Mouse (Mus musculus): ENCODE results near the gene Dlg2. TPM values are rescaled to one million over a fixed set of nuclear protein-coding genes. Genes with fewer than 3 reads are reported as not detected.

The Dlg2 gene
- total RNA-seq, 4 experiments from 2014 or later, result 216 to 253 (median 244) TPM

- no peak for DNase-seq (ENCODE audit: low spot score in 2 of 2)
These were observed 1417.5 kb downstream of the Dlg2 start for GRCm38 (mm10) chr7:91893991-91894390.

DNA sequence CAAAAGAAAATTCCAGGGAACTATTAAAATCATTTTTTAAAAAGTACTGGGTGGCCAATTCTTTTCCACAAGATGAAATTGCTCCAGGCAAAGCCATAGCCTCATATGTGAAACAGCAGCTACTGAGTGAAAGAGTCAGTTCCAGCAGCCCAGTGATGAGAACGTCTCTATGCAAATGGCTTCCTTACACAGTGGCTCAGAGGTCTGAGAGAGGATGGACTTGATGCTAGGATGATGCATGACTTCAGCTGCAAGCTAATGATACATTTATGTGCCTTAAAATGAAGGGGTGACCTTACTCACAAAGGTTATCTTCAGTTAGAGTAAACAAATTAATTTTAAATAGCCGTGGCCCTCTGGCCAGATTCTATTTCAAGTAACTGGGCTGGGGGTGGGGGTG is 1420.5 kb downstream of the Dlg2 start:
- DNase-seq (ENCODE audit: low spot score in 2 of 2), result no peak

- DNase-seq (ENCODE audit: low spot score in 2 of 2), result no peak
These were observed 1421.0 kb downstream of the Dlg2 start for GRCm38 (mm10) chr7:91897509-91897908.

GRCm38 (mm10) chr7:91902503-91902902 is 1426.0 kb downstream of the Dlg2 start:
- DNase-seq (ENCODE audit: low spot score in 2 of 2), result no peak

DNA sequence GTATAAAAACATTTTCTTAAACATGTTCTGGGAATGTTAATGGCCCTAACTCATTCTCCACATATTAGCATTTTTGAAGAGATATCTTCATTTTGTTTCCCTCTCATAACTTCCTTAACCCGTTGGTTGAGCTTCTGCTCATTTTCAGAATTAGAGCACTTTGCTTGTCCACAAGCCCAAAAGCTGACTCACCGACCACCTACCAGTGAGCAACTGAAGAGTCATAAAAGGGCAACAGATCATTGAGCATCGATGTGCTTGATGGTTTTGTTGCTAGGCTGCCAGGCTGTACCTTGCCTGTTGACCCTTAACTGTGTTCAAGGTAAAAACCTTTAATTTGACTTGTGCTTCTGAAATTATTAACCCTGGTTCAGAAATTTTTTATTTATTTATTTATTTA is 1440.3 kb downstream of the Dlg2 start:
- no peak for DNase-seq (ENCODE audit: low spot score in 2 of 2)

DNA sequence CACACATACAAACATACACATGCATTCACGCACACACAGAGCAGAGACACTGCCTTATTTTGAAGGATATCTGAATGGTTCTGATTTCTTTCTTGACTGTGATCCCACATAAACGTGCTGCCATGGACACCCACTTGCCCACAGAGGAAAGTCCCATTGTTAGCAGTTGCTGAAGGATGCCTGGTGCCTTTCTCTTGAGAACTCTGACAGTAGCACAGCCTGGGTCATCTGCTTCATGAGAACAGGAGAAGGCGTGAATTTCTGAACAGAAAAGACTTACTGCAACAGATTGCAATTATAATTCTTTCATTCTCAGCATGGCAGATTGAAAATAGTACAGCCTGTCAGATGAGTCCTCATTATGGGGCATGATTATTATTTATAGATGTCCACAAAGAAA is 1442.6 kb downstream of the Dlg2 start:
- DNase-seq (ENCODE audit: low spot score in 2 of 2), result peak in 1 of 2 experiments; percentile 14

GRCm38 (mm10) chr7:91919738-91920137 is 1443.3 kb downstream of the Dlg2 start:
- DNase-seq (ENCODE audit: low spot score in 2 of 2), result no peak

DNA sequence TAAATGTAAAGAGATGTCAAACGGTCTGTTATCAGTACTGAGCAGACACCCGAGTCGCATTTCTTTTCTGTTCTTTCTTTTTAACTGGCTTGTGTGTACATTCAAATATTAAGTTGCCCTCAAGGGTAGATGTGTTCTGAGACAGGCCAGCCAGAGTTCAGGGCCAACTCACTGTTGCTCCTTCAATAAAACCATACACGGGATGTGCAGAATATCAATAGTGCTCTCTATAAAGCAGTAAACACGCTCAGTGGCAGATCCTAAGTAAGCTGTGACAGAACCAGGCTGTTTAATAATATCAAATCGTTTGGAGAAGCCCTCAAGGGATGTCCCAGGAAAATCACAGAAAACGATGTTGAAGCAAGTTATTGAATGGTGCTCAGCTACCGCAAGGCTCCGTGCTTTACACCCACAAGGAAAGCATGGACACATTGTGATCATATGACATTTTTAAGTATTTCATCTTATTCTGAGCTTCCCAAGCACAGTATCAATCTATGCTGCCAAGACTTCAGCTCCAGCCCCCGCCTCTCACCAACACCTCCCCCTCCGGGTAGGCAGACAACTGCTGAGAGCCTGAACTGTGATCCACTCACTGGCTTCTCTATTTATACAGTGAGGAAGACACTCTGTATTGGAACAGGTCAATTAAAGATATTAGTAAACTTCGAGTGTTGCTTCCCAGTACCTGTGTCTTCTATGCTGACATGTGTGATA is 1458.6 kb downstream of the Dlg2 start:
- peak; percentile 65 to 72 for DNase-seq (ENCODE audit: low spot score in 2 of 2)

GRCm38 (mm10) chr7:91936193-91936592 is 1459.7 kb downstream of the Dlg2 start:
- DNase-seq (ENCODE audit: low spot score in 2 of 2), result no peak

GRCm38 (mm10) chr7:91943224-91943623 is 1466.8 kb downstream of the Dlg2 start:
- no peak for DNase-seq (ENCODE audit: low spot score in 2 of 2)

DNA sequence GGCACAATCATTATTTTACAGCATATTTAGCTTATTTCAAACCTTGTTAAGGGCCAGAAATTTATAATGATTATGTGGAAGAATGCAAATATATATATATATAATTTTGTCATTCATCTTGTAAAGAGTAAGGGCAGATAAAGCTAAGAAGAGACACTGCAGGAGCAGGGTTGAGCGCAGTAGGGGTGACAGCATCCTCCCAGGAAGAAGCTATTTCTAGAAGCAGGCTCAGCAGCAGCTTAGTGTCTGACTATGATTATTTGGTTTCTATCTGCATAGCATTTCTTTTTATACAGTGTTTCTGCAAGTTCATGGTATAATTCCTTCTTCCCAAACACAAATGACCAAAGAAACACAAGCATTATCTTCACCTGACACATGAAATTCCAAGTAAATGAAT is 1479.1 kb downstream of the Dlg2 start:
- DNase-seq (ENCODE audit: low spot score in 2 of 2), result no peak

- no peak for DNase-seq (ENCODE audit: low spot score in 2 of 2)
These were observed 1486.5 kb downstream of the Dlg2 start for GRCm38 (mm10) chr7:91962956-91963355.

- no peak for DNase-seq (ENCODE audit: low spot score in 2 of 2)
These were observed 1496.5 kb downstream of the Dlg2 start for GRCm38 (mm10) chr7:91972970-91973369.

GRCm38 (mm10) chr7:92003769-92004455 is 1527.4 kb downstream of the Dlg2 start:
- DNase-seq (ENCODE audit: low spot score in 2 of 2), result no peak

DNA sequence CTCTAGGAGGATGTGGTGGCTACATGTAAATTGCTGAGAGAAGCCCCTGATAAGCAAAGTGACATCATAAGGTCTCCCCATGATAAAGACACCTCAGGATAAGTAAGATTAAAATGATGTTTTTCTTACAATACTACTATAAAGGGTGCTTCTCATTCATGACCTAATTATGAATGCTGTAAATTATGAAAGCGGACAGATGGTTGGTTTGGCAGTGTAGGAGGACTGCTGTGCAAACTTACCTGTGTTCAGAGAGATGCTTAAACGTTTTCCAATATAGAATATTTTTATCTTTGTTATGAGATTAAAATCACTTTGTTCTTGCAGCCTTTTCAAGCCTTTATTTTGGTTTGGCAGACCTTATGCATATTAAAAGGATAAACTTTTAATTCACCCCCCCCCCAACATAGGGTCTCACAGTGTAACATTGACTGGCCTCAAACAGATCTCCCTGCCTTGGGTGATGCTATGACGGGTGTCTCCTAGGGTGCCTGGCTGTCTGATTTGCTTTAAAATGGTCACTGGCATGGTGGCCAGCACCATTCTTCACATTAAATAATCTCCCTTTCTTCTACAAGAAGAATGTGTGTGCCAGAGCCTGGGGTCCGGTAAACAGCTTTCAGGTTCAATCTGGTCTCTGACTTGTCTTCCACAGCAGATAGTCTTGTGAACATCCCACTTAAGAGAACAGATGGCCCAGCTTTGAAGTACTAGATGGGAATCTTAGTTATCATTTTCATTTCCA is 1529.4 kb downstream of the Dlg2 start:
- no peak for DNase-seq (ENCODE audit: low spot score in 2 of 2)

- no peak for DNase-seq (ENCODE audit: low spot score in 2 of 2)
These were observed 1532.2 kb downstream of the Dlg2 start for GRCm38 (mm10) chr7:92008702-92009101.

GRCm38 (mm10) chr7:92024928-92025327 is 1548.5 kb downstream of the Dlg2 start:
- no peak for DNase-seq (ENCODE audit: low spot score in 2 of 2)

DNA sequence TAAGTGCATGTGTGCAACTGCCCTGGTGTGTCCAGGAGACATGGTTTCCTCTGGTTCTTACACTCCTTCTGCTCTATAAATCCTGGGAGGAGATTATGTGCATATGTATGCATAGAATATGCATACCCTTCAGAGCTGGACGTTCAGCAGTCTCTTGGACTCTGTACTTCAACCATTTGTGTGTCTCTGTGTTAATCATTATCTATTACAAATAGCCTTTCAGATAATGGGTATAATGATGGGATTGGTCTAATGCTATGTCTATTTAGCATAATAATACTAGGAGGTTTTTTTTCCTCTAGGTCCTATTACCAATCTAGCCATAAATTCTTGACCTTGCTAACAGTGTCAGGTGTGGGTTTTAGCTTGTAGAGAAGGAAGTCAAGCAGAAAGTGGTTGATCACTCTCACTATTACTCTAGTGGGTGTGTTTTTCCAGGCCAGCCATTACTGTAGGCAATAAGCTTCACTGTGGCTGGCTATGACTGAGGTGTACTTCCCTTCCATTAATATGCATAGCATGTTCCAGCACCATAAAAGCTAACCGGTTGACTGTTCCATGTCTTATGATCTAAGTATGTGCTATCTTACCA is 1549.1 kb downstream of the Dlg2 start:
- DNase-seq (ENCODE audit: low spot score in 2 of 2), result no peak

- DNase-seq (ENCODE audit: low spot score in 2 of 2), result peak; percentile 36 to 58
These were observed 1550.6 kb downstream of the Dlg2 start for GRCm38 (mm10) chr7:92027049-92027448.

DNA sequence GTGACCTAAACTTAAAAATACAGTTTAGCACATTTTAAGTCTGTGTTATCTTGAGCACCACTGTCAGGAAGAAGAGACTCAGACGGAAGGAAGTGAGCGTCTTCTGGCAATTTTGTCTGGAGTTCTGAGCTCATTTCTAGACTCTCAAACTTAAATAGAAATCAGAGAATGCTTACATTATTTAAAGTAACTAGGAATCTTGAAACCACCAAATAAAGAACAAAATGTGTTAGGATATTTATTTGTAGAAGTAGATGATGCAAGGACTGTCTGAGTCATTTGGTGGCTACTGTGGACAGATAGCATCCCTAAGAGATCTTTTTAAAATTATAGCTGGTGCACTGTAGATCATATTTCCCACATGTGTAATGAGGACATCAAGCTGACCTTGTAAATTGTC is 1557.8 kb downstream of the Dlg2 start:
- DNase-seq (ENCODE audit: low spot score in 2 of 2), result no peak

DNA sequence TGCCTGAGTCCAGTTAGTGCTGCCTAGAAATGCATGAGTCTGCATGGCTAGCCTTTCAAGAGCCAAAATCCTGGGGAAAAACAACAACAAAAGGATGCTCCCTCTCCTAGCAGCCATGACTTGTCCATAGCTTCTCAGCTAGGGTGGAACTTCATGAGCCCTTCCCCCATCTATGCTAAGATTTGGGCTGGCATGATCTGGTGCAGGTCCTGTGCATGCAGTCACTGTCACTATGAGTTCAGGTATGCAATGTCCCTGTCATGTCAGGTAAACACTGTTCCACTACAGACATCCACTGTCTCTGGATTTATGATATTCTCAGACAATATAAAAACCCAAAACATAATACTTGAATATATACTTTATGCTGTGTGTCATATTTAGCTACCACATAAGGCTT is 1563.7 kb downstream of the Dlg2 start:
- DNase-seq (ENCODE audit: low spot score in 2 of 2), result no peak
